Mouse (Mus musculus): ENCODE measurements around the gene Adora2a. TPM values are rescaled to one million over a fixed set of nuclear protein-coding genes. Genes with fewer than 3 reads are reported as not detected.

Adora2a gene
- polyA plus RNA-seq, 1 experiment from 2014 or later = 3.8 TPM

DNA sequence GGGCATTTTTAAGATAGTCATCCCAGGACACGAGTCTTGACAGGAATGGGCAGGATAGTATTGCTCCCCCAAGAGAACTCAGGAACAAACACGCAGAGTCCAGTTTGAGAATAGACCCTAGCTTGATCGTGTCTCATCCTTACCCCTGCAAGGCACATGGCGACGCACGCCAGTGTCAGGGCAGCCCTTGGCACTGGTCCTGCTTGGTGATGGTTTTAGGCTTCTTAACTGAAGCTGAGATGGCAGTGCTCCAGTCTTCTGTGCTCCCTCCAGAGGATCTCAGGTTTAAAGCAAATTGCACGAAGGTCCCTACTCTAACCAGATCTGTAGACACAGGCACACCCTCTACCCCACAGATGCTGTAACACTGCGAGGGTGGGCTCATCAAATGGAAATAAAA, 921 bp upstream of the Adora2a start:
- no peak overlapping the region for H3K9ac ChIP-seq
- no peak overlapping the region for H3K27ac ChIP-seq
- no peak overlapping the region for H3K4me2 ChIP-seq
- ATAC-seq (replicated peaks) = no peak
- no peak overlapping the region for H3K4me3 ChIP-seq
- no peaks in the 10 kb centered on the region for H3K9me3 ChIP-seq
- peaks cover 26% of the 10 kb centered on the region for H3K27me3 ChIP-seq (replicated peaks)
- H3K4me1 ChIP-seq = peaks cover 14% of the 10 kb centered on the region
- H3K36me3 ChIP-seq (replicated peaks) = peaks cover 10% of the 10 kb centered on the region; the same call in 1 of the 2 replicates
- WGBS = 72% methylated on average over 8 of the region's 8 CpGs

DNA sequence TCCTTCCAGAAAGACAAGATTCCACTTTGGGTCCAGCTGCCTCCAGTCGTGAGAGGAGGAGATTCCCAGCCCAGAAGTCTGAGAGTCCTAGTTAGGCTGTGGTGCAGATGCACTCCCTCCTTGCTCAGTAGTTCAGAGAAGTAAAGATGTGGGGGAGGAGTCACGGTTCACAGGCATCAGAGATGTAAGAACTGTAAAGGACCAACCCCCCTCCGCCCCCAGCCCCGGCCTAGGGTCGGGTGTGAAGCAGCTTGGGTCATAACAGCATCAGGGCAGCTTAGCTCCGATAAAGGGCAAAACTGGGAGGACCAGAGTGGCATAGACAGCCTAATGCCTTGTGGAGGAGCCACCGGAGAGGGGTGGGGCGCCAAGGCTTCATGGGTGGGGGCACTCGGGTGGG, 205 bp upstream of the Adora2a start:
- no peaks in the 10 kb centered on the region for H3K9me3 ChIP-seq
- ATAC-seq (replicated peaks) = peak; percentile 53
- peaks cover 26% of the 10 kb centered on the region for H3K27me3 ChIP-seq (replicated peaks)
- peaks cover 14% of the 10 kb centered on the region for H3K4me1 ChIP-seq
- peak overlapping the region; percentile 29; the same call in 1 of the 2 replicates for H3K9ac ChIP-seq
- peak overlapping the region; percentile 52 for H3K4me2 ChIP-seq
- H3K4me3 ChIP-seq = peak overlapping the region; percentile 36
- 9% methylated on average over 9 of the region's 9 CpGs for WGBS
- H3K27ac ChIP-seq = no peak overlapping the region
- peaks cover 5% of the 10 kb centered on the region; the same call in 1 of the 2 replicates for H3K36me3 ChIP-seq (replicated peaks)

DNA sequence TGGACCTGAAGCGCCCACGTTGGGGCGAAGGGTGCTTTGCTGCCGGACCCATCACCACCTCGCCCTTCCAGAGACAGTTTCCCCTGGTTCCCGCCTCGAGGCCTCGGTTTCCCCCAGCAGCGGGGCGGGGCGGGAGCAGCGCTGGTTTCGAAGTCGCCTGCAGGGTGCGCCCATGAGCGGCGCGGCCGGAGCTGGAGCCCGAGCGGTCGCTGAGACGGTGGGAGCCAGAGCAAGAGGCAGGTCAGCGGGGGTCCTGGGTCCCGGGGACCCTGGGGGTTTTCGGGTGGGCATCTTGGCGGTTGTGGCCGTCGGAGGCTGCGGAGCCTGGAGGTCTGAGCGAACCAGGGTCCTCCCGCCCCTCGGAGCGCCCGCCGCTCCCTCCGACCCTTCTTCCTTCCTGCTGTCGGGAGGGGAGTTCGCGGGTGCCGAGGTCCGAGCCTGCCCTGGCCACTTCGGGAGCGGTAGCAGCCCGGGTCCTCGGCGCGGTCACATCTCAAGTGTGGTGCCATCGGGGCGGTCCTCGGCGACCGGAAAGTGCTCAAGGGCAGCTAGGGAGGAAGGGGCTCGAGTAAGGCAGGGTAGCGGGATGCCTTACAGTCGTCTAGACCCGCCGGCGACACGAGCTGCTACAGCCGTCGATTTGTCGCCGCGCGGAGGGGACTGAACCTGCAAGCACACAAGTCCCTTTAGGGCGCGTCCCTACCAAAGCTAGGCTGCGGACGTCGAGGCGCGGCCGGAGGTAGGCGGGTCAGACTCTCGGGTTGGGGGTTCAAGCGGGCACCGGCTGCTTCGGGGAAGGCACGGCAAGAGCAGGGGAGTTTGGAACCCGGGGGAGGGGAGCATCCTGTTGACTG, 458 bp downstream of the Adora2a start:
- no peaks in the 10 kb centered on the region for H3K9me3 ChIP-seq
- peaks cover 26% of the 10 kb centered on the region for H3K27me3 ChIP-seq (replicated peaks)
- ATAC-seq (replicated peaks) = peak; percentile 44
- WGBS = 1% methylated on average over 80 of the region's 81 CpGs
- H3K36me3 ChIP-seq (replicated peaks) = no peaks in the 10 kb centered on the region
- peak overlapping the region; percentile 36 for H3K4me3 ChIP-seq
- no peak overlapping the region for H3K27ac ChIP-seq
- H3K4me2 ChIP-seq = peak overlapping the region; percentile 52
- peak overlapping the region; percentile 29; the same call in 1 of the 2 replicates for H3K9ac ChIP-seq
- peaks cover 14% of the 10 kb centered on the region for H3K4me1 ChIP-seq

DNA sequence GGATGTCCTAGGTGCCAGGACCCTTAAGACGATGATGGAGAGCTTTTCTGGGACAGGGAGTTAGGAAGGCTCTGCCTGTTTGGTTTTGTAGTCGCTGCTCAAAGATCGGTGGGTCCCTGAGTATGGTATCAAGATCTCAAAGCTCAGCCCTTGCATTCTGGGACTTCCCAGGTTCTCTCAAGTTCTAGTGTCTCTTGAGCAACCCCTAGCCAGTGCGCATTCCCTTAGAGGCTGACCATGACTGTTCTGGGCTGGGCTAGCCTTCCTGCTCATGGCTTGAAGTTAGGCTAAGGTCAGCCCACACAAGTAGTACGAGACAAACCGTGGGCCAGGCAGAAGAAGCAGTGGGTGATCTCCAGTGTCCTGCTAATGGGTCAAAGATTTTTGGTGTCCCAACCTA, 1.5 kb downstream of the Adora2a start:
- H3K4me3 ChIP-seq = 0 out of 2 replicates have a peak overlapping the region, but pooled peaks have one; percentile 36
- H3K27me3 ChIP-seq (replicated peaks) = peaks cover 26% of the 10 kb centered on the region
- no peak for ATAC-seq (replicated peaks)
- H3K9ac ChIP-seq = no peak overlapping the region
- H3K4me1 ChIP-seq = peaks cover 14% of the 10 kb centered on the region
- H3K4me2 ChIP-seq = 0 out of 2 replicates have a peak overlapping the region, but pooled peaks have one; percentile 52
- H3K27ac ChIP-seq = no peak overlapping the region
- WGBS = 89% methylated on average over 6 of the region's 6 CpGs
- H3K9me3 ChIP-seq = no peaks in the 10 kb centered on the region
- no peaks in the 10 kb centered on the region for H3K36me3 ChIP-seq (replicated peaks)

DNA sequence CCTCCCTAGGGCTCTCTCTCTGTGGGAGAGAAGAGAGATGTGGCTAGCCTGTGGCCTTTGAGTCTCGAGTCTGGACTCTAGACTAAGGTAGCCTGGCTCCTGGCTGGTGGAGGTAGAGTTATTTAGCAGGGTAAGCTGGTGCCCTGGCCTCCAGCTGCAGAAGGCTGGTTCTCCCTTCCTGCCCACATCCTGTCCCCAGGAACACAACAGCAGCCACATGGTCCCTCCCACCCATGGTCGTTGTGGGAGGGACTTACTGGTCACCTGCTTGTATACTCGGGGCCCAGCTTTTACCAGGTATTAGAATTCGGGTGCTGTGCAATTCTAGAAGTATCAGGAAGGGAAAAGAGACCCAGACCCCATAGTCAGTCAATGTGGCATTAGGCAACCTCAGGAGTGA, 3.6 kb downstream of the Adora2a start:
- ATAC-seq (replicated peaks) = no peak
- H3K9me3 ChIP-seq = no peaks in the 10 kb centered on the region
- no peak overlapping the region for H3K4me3 ChIP-seq
- WGBS = 63% methylated on average over 4 of the region's 4 CpGs
- peaks cover 14% of the 10 kb centered on the region for H3K4me1 ChIP-seq
- H3K27me3 ChIP-seq (replicated peaks) = peaks cover 26% of the 10 kb centered on the region
- no peak overlapping the region for H3K27ac ChIP-seq
- H3K4me2 ChIP-seq = no peak overlapping the region
- no peak overlapping the region for H3K9ac ChIP-seq
- no peaks in the 10 kb centered on the region for H3K36me3 ChIP-seq (replicated peaks)

DNA sequence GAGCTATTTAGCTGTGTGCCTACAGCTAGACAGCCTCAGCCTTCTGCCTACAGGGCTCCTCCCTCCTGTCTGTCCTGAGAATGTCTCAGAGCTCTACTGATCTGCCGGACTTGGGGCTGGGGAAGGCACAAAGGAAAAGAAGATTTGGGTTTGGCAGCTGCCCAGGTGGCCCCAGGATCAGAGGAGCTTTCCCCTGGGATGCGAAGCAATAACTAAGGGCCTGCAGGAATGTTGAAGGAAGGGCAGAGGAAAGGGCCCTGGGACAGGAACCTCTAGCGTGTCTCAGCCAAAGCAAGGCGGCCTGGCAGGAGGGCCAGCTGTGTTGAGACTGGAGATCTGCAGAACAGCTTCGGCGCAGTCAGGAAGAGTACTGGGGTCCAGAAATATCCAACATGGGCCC, 6.3 kb downstream of the Adora2a start:
- H3K4me3 ChIP-seq = no peak overlapping the region
- no peak overlapping the region for H3K27ac ChIP-seq
- H3K27me3 ChIP-seq (replicated peaks) = peaks cover 15% of the 10 kb centered on the region; the same call in 1 of the 2 replicates
- H3K9ac ChIP-seq = no peak overlapping the region
- no peaks in the 10 kb centered on the region for H3K4me1 ChIP-seq
- no peak for ATAC-seq (replicated peaks)
- H3K4me2 ChIP-seq = no peak overlapping the region
- no peaks in the 10 kb centered on the region for H3K9me3 ChIP-seq
- 50% methylated on average over 6 of the region's 6 CpGs for WGBS
- no peaks in the 10 kb centered on the region for H3K36me3 ChIP-seq (replicated peaks)

DNA sequence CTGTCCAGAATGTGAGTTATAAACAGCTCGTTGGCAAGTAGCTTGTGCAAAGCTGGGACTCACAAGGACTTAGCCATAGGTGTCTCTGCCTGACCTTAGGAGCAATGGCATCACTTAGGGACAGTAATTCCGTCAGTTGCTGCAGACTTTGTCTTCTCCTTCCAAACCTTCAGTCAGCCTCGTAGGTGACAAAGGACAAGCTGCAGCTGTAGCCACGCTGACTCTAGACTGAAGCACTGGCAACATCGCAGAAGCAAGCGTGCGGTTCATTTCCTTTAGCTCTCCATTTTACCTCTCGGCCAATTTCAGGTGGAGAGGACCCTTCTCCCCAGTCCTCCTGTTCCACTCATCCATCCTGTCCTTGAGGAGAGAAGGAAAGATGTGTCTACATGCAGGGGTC, 7.3 kb downstream of the Adora2a start:
- no peak for ATAC-seq (replicated peaks)
- H3K4me1 ChIP-seq = no peaks in the 10 kb centered on the region
- H3K4me2 ChIP-seq = no peak overlapping the region
- H3K27ac ChIP-seq = no peak overlapping the region
- no peaks in the 10 kb centered on the region for H3K36me3 ChIP-seq (replicated peaks)
- peaks cover 5% of the 10 kb centered on the region; the same call in 1 of the 2 replicates for H3K27me3 ChIP-seq (replicated peaks)
- WGBS = 87% methylated on average over 8 of the region's 8 CpGs
- no peak overlapping the region for H3K4me3 ChIP-seq
- no peak overlapping the region for H3K9ac ChIP-seq
- H3K9me3 ChIP-seq = no peaks in the 10 kb centered on the region

DNA sequence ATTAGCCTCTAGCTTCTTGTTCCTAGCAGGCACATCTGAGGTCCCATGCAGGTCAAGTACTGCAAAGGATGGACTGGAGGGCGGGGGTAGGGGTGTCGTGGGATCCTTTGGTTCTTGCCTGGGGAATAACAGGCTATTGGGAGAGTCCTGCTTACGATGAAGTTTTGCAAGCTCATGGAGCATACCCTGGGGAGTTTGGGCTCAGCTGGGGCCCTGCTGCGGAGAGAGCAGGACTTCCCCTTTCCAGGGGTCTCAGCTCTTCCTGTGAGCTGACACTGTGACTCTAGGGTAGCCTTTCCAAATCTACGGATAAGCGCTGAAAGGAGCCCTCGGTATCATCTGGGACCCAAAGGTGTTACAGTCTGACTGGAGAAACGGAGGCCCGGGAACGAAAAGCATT, 7.7 kb downstream of the Adora2a start:
- 0 out of 2 replicates have a peak, but pooled peaks cover 1% of the 10 kb centered on the region for H3K27me3 ChIP-seq (replicated peaks)
- 77% methylated on average over 10 of the region's 10 CpGs for WGBS
- no peak overlapping the region for H3K4me3 ChIP-seq
- no peak overlapping the region for H3K4me2 ChIP-seq
- H3K9ac ChIP-seq = no peak overlapping the region
- no peak for ATAC-seq (replicated peaks)
- H3K4me1 ChIP-seq = no peaks in the 10 kb centered on the region
- H3K27ac ChIP-seq = no peak overlapping the region
- H3K9me3 ChIP-seq = no peaks in the 10 kb centered on the region
- H3K36me3 ChIP-seq (replicated peaks) = no peaks in the 10 kb centered on the region

DNA sequence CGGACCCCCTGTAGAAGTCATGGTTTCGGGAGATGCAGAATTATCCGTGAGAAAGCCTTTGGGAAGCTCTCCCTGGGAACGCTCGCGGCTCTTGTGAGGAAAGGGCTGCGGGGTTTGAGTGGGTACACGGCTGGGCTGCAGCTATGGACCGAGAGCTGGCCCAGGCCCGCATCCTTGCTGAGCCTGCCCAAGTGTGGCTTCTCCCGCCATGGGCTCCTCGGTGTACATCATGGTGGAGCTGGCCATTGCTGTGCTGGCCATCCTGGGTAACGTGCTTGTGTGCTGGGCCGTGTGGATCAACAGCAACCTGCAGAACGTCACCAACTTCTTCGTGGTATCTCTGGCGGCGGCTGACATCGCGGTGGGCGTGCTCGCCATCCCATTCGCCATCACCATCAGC, 9.1 kb downstream of the Adora2a start:
- WGBS = 93% methylated on average over 23 of the region's 23 CpGs
- H3K36me3 ChIP-seq (replicated peaks) = no peaks in the 10 kb centered on the region
- no peaks in the 10 kb centered on the region for H3K9me3 ChIP-seq
- no peak for ATAC-seq (replicated peaks)
- no peak overlapping the region for H3K27ac ChIP-seq
- no peaks in the 10 kb centered on the region for H3K27me3 ChIP-seq (replicated peaks)
- no peaks in the 10 kb centered on the region for H3K4me1 ChIP-seq
- H3K4me2 ChIP-seq = no peak overlapping the region
- H3K4me3 ChIP-seq = no peak overlapping the region
- H3K9ac ChIP-seq = no peak overlapping the region

DNA sequence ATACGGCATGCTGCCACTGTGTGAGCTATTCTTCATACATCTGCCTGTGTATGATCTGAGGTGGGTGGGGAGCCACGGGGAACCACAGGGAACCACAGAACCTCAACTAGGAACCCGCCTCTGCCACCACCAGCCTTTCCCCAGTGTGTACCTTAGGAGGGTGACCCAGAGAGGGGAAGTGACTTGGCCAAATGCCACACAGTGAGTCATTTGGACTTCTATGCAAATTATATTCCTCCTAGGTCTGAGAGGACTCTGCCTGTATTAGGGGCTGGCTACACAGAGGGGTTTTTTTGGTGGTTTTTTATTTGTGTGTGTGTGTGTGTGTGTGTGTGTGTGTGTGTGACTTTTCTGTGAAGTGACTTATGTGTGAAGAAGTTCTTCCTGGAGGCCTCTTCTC, 9.9 kb downstream of the Adora2a start:
- Histone ChIP-seq H3K4me3 (no peak overlapping the region), H3K27me3 (replicated peaks) (no peaks in the 10 kb centered on the region), H3K27ac (no peak overlapping the region), H3K36me3 (replicated peaks) (no peaks in the 10 kb centered on the region), H3K4me1 (no peaks in the 10 kb centered on the region), H3K9ac (no peak overlapping the region), H3K9me3 (no peaks in the 10 kb centered on the region), H3K4me2 (no peak overlapping the region)
- WGBS = 86% methylated on average over 3 of the region's 3 CpGs
- no peak for ATAC-seq (replicated peaks)

DNA sequence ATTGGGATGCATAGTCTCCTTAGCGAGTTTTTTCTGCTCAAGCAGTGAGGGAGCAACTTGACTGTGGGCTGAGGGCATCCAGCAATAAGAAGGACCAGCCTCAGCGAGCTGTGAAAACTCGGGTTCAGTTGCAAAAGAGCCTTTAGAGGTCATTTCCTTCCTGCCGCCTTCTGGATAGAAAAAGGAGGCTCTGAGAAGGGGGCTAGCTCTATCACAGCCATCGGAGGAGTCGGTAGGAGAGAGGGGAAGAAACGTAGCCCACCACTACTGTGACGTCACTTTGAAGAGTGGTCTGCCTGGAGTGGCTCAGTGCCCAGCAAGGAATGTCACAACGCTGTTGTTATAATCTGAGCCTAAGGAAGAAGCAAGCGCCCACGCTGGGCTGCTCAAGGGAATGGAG, 10.4 kb downstream of the Adora2a start:
- WGBS = 74% methylated on average over 11 of the region's 11 CpGs
- Histone ChIP-seq H3K4me1 (no peaks in the 10 kb centered on the region), H3K27me3 (replicated peaks) (no peaks in the 10 kb centered on the region), H3K4me3 (no peak overlapping the region), H3K27ac (no peak overlapping the region), H3K36me3 (replicated peaks) (no peaks in the 10 kb centered on the region), H3K9ac (no peak overlapping the region), H3K9me3 (no peaks in the 10 kb centered on the region), H3K4me2 (no peak overlapping the region)
- ATAC-seq (replicated peaks) = no peak

DNA sequence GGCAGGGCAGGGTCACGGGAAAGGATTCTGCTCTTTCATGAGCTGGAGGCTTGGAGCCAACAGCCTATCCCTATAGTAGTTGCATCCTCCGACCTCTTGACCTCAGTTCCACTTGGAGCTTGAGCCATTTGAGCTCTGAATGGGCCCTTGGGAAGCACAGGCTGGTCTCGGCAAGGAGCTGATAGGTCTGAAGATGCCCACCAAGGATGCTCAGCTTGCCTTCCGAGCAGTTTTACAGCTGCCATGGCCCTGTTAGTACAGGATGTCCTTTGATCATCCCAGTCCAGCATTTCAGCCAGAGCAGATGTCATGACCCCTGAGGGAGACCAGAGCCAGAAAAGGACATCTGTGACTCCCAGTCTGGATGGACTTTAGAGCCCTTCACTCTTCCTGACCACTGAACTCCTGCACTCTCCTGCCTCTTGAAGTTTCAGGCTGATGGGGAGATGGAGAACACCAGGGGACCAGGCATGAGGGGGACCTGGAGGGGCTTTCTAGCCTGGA, 11.6 kb downstream of the Adora2a start:
- ATAC-seq (replicated peaks) = no peak
- 47% methylated on average over 4 of the region's 4 CpGs for WGBS
- Histone ChIP-seq H3K27ac (no peak overlapping the region), H3K9ac (no peak overlapping the region), H3K4me3 (no peak overlapping the region), H3K4me1 (no peaks in the 10 kb centered on the region), H3K9me3 (no peaks in the 10 kb centered on the region), H3K36me3 (replicated peaks) (no peaks in the 10 kb centered on the region), H3K4me2 (no peak overlapping the region), H3K27me3 (replicated peaks) (no peaks in the 10 kb centered on the region)

DNA sequence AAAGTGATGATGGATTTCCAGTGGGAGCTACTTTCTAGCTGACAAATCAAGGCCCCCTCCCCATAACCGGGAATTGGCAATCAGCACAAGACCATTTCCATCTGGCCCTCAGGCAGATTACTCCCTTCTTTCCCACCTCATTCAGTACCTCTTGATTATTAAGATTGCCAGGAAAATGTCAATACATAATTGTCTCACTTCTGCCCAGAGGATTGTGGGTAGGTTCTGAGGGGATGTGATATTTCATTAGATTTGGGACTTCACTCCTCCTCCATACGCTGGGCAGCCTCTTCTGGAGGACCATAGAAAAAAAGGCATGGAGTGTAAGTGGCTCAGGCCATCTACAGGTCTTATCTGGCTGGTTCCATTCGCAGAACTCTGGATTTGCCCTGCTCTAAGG, 15.6 kb downstream of the Adora2a start:
- Histone ChIP-seq H3K9me3 (no peaks in the 10 kb centered on the region), H3K36me3 (replicated peaks) (no peaks in the 10 kb centered on the region), H3K27me3 (replicated peaks) (no peaks in the 10 kb centered on the region), H3K27ac (no peak overlapping the region), H3K4me2 (no peak overlapping the region), H3K4me1 (no peaks in the 10 kb centered on the region), H3K4me3 (no peak overlapping the region), H3K9ac (no peak overlapping the region)
- no peak for ATAC-seq (replicated peaks)
- 90% methylated on average over 3 of the region's 3 CpGs for WGBS

All from midbrain, embryonic 15.5 days (tissue).